Mouse (Mus musculus): Measurements from ENCODE around the gene Krtap2-4. TPM values are rescaled to one million over a fixed set of nuclear protein-coding genes. Genes with fewer than 3 reads are reported as not detected.
"Not testable (repeated sequence)": the region's sequence is repeated elsewhere in the genome, so short reads cannot be mapped to it uniquely, and the experiment has no call there.

Krtap2-4 gene
- total RNA-seq (2012; rRNA removed) (not detected in 2 replicates), total RNA-seq (2014; rRNA removed) (not detected in 2 replicates), polyA plus RNA-seq (2012; ENCODE audit: insufficient read length, low read depth) (not detected in 2 replicates)

DNA sequence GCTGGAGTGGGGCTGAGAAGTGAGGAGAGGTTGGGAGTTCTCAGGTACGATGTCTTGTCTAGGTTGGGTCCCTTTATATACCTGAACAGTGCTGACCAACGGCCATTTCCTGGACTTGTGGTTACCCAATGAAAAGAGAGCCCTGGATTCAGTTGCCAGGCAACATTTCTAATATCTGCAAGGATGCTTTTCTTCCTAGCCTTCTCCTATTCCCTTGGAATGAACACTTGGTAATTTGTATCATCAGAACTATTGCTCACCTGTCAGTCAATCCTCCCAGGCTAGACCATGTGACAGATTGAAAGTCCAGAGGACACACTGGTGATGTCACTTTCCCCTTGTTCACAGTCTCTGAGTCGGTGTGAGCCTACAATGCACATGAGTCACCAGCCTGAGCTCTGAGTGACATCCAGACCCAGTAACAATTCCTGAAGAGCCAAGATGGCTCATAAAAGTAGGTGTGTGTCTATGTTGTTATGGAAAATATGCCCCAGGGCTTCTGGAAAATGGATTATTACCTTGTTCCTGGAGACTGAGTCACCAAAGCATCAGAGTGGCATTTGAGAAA is at the start of gene Krtap2-4:
Gene Krtap2-4, minus strand, starts transcription at position 51 of the 568 bp plus-strand sequence.
- in situ Hi-C loops (cut with MboI; ENCODE audit: low pct_ligation_motif_present, low pct_unique_long_range_greater_than_20kb, low sequenced_read_pairs), result no loop called here
- dilution Hi-C loops (cut with MboI; ENCODE audit: extremely low pct_ligation_motif_present, extremely low pct_unique_long_range_greater_than_20kb, low sequenced_read_pairs), result no loop called here
- H3K9me3 ChIP-seq (replicated peaks; ENCODE audit: low read length), result no peaks in the 10 kb centered on the region
- no peak within 1 kb of the TSS for H3K9ac ChIP-seq (ENCODE audit: insufficient read depth, low read depth)
- H3K4me2 ChIP-seq (ENCODE audit: insufficient read depth, low read depth, poor library complexity, severe bottlenecking), result no peak within 1 kb of the TSS
- H3K36me3 ChIP-seq (replicated peaks in 1 of 2; ENCODE audit: control insufficient read depth in 1 of 2, insufficient read depth in 1 of 2, low read length in 1 of 2), result no peaks in the 10 kb centered on the region
- no peaks in the 10 kb centered on the region for H3K4me1 ChIP-seq (ENCODE audit: control insufficient read depth in 1 of 2, insufficient read depth in 2 of 2)
- no peak within 1 kb of the TSS for H3K27ac ChIP-seq (ENCODE audit: insufficient read depth, low read depth)
- no peaks in the 10 kb centered on the region for H3K79me2 ChIP-seq (replicated peaks; ENCODE audit: control insufficient read depth, extremely low read depth, insufficient read depth, poor library complexity, severe bottlenecking)
- H3K27me3 ChIP-seq (replicated peaks), result peaks cover 79% of the 10 kb centered on the region
- TF ChIP-seq USF2 (conservative IDR thresholded peaks at IDR 0.05; ENCODE audit: low read depth, low read length), result no peak
- no peak for DNase-seq (ENCODE audit: extremely low read depth)
- no peak within 1 kb of the TSS for H3K4me3 ChIP-seq (replicated peaks in 1 of 3; ENCODE audit: low read depth in 2 of 3, low read length in 2 of 3, poor library complexity in 1 of 3)

DNA sequence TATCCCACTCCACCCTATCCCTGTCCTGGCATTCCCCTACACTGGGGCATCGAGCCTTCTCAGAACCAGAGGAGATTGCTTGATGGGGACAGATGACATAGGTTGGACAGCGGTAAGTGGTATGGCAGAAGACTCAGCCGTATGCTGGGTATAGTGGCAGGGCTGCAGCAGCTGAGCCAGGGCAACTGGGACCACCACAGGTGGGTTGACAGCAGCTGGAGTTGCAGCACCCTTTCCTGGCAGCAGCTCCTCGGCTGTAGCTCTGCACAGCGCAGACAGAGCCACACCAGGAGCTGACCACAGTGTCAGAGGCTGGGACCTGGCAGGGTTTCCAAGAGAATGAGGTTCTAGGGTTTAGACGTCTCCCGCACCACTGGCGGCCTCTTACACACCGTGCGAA is 48.2 kb upstream of the Krtap2-4 start:
- no peak overlapping the region for H3K4me3 ChIP-seq (replicated peaks in 1 of 3; ENCODE audit: low read depth in 2 of 3, low read length in 2 of 3, poor library complexity in 1 of 3)
- H3K36me3 ChIP-seq (replicated peaks in 1 of 2; ENCODE audit: control insufficient read depth in 1 of 2, insufficient read depth in 1 of 2, low read length in 1 of 2), result no peaks in the 10 kb centered on the region
- no peak overlapping the region for H3K9ac ChIP-seq (ENCODE audit: insufficient read depth, low read depth)
- H3K4me2 ChIP-seq (ENCODE audit: insufficient read depth, low read depth, poor library complexity, severe bottlenecking), result no peak overlapping the region
- H3K27ac ChIP-seq (ENCODE audit: insufficient read depth, low read depth), result no peak overlapping the region
- DNase-seq (ENCODE audit: extremely low read depth), result no peak
- dilution Hi-C loops (cut with MboI; ENCODE audit: extremely low pct_ligation_motif_present, extremely low pct_unique_long_range_greater_than_20kb, low sequenced_read_pairs) (no loop called here), in situ Hi-C loops (cut with MboI; ENCODE audit: low pct_ligation_motif_present, low pct_unique_long_range_greater_than_20kb, low sequenced_read_pairs) (no loop called here)
- peaks cover 65% of the 10 kb centered on the region for H3K27me3 ChIP-seq (replicated peaks)
- peaks cover 5% of the 10 kb centered on the region for H3K9me3 ChIP-seq (replicated peaks; ENCODE audit: low read length)
- H3K4me1 ChIP-seq (ENCODE audit: control insufficient read depth in 1 of 2, insufficient read depth in 2 of 2), result no peaks in the 10 kb centered on the region; a peak in 1 of 4 replicates
- TF ChIP-seq KAT2A (IDR thresholded peaks at IDR 0.05; ENCODE audit: insufficient replicate concordance, low read length) (no peak), CHD2 (IDR thresholded peaks at IDR 0.05; ENCODE audit: low read length) (no peak), PAX5 (IDR thresholded peaks at IDR 0.05; ENCODE audit: low read length) (no peak), MAZ (IDR thresholded peaks at IDR 0.05; ENCODE audit: low read depth, low read length) (no peak), SMC3 (IDR thresholded peaks at IDR 0.05; ENCODE audit: low read depth, low read length) (no peak), USF1 (IDR thresholded peaks at IDR 0.05; ENCODE audit: low read depth, low read length) (no peak), UBTF (IDR thresholded peaks at IDR 0.05; ENCODE audit: low read depth, low read length) (no peak), HCFC1 (IDR thresholded peaks at IDR 0.05; ENCODE audit: low read depth, low read length) (no peak), MAFK (IDR thresholded peaks at IDR 0.05; ENCODE audit: insufficient replicate concordance, low read length) (no peak), CHD1 (IDR thresholded peaks at IDR 0.05; ENCODE audit: low read depth, low read length) (no peak)
- no peaks in the 10 kb centered on the region for H3K79me2 ChIP-seq (replicated peaks; ENCODE audit: control insufficient read depth, extremely low read depth, insufficient read depth, poor library complexity, severe bottlenecking)

DNA sequence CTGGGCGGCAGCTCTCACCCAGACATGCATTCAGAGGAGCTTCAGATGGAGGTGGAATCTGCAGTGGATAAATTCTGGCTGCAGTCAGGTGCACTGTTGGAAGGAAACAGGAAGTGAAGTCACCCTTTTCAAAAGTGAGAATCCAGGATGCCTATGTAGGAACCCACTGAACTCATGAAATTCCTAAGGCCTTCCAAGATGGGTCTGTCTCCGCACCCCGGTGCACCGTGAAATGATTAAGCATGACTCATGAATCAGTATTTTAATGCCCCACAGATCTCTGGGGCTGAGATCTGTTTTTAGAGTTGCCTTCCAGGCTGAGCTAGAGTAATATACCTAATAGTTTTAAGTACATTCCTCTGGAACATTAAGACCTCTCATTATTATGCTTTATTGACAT is 44.6 kb upstream of the Krtap2-4 start:
- H3K4me3 ChIP-seq (replicated peaks in 1 of 3; ENCODE audit: low read depth in 2 of 3, low read length in 2 of 3, poor library complexity in 1 of 3), result no peak overlapping the region
- no peak for DNase-seq (ENCODE audit: extremely low read depth)
- no peaks in the 10 kb centered on the region for H3K79me2 ChIP-seq (replicated peaks; ENCODE audit: control insufficient read depth, extremely low read depth, insufficient read depth, poor library complexity, severe bottlenecking)
- H3K27me3 ChIP-seq (replicated peaks), result peaks cover 64% of the 10 kb centered on the region
- H3K36me3 ChIP-seq (replicated peaks in 1 of 2; ENCODE audit: control insufficient read depth in 1 of 2, insufficient read depth in 1 of 2, low read length in 1 of 2), result no peaks in the 10 kb centered on the region
- H3K27ac ChIP-seq (ENCODE audit: insufficient read depth, low read depth), result no peak overlapping the region
- TF ChIP-seq EP300 (IDR thresholded peaks at IDR 0.05; ENCODE audit: low read length), result no peak
- no peak for TF ChIP-seq KAT2A (IDR thresholded peaks at IDR 0.05; ENCODE audit: insufficient replicate concordance, low read length)
- no peak overlapping the region for H3K4me2 ChIP-seq (ENCODE audit: insufficient read depth, low read depth, poor library complexity, severe bottlenecking)
- H3K4me1 ChIP-seq (ENCODE audit: control insufficient read depth in 1 of 2, insufficient read depth in 2 of 2), result peaks cover 0 to 2% of the 10 kb centered on the region in 2 experiments; a peak in 1 of 4 replicates
- dilution Hi-C loops (cut with MboI; ENCODE audit: extremely low pct_ligation_motif_present, extremely low pct_unique_long_range_greater_than_20kb, low sequenced_read_pairs), result no loop called here
- in situ Hi-C loops (cut with MboI; ENCODE audit: low pct_ligation_motif_present, low pct_unique_long_range_greater_than_20kb, low sequenced_read_pairs), result no loop called here
- peaks cover 5% of the 10 kb centered on the region for H3K9me3 ChIP-seq (replicated peaks; ENCODE audit: low read length)
- H3K9ac ChIP-seq (ENCODE audit: insufficient read depth, low read depth), result no peak overlapping the region

DNA sequence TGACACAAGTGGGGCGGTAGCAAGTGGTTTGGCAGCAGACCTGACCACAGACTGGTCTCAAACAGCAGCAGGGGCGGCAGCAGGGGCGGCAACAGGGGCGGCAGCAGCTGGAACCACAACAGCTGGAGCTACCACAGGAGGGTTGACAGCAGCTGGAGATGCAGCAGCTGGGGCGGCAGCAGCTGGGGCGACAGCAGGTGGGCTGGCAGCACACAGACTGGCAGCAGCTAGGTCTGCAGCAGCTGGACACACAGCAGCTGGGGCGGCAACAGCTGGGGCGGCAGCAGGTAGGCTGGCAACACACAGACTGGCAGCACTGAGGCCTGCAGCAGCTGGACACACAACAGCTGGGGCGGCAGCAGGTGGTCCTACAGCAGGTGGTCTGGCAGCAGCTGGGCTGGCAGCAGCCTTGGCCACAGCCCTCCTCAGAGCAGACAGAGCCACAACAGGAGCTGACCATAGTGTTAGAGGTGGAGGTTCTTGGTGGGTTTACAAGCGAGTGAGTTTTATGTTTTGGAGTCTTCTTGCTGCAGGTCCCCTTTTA is 43.9 kb upstream of the Krtap2-4 start, which contains the start of gene Gm11563:
Gene Gm11563, minus strand, starts transcription at position 494 of the 544 bp plus-strand sequence.
- in situ Hi-C loops (cut with MboI; ENCODE audit: low pct_ligation_motif_present, low pct_unique_long_range_greater_than_20kb, low sequenced_read_pairs), result not testable (repeated sequence)

More for the DNA sequence above, 43.9 kb upstream of the Krtap2-4 start, which contains the start of gene Gm11563:
- H3K36me3 ChIP-seq (replicated peaks in 1 of 2; ENCODE audit: control insufficient read depth in 1 of 2, insufficient read depth in 1 of 2, low read length in 1 of 2); H3K4me2 ChIP-seq (ENCODE audit: insufficient read depth, low read depth, poor library complexity, severe bottlenecking); H3K4me3 ChIP-seq (replicated peaks in 1 of 3; ENCODE audit: low read depth in 2 of 3, low read length in 2 of 3, poor library complexity in 1 of 3); dilution Hi-C loops (cut with MboI; ENCODE audit: extremely low pct_ligation_motif_present, extremely low pct_unique_long_range_greater_than_20kb, low sequenced_read_pairs); H3K4me1 ChIP-seq (ENCODE audit: control insufficient read depth in 1 of 2, insufficient read depth in 2 of 2); H3K9me3 ChIP-seq (replicated peaks; ENCODE audit: low read length); DNase-seq (ENCODE audit: extremely low read depth); H3K79me2 ChIP-seq (replicated peaks; ENCODE audit: control insufficient read depth, extremely low read depth, insufficient read depth, poor library complexity, severe bottlenecking); H3K9ac ChIP-seq (ENCODE audit: insufficient read depth, low read depth); H3K27ac ChIP-seq (ENCODE audit: insufficient read depth, low read depth): not testable (repeated sequence)
- H3K27me3 ChIP-seq (replicated peaks), result peaks cover 65% of the 10 kb centered on the region
